Mouse (Mus musculus) effector memory CD4-positive, alpha-beta T cell, adult 5 months (primary cell): ENCODE data around the gene 0610012G03Rik. TPM values are rescaled to one million over a fixed set of nuclear protein-coding genes. Genes with fewer than 3 reads are reported as not detected.

ENCODE experiments used
- polyA plus RNA-seq: library from polyadenylated mRNA; unstranded; fragments of 100-300 nt; shearing (Covaris generic); gene quantifications from one replicate; pipeline ENCODE4 v1.2.1, GENCODE M21; 2017

The 0610012G03Rik gene
- polyA plus RNA-seq, result 14.4 TPM

DNA sequence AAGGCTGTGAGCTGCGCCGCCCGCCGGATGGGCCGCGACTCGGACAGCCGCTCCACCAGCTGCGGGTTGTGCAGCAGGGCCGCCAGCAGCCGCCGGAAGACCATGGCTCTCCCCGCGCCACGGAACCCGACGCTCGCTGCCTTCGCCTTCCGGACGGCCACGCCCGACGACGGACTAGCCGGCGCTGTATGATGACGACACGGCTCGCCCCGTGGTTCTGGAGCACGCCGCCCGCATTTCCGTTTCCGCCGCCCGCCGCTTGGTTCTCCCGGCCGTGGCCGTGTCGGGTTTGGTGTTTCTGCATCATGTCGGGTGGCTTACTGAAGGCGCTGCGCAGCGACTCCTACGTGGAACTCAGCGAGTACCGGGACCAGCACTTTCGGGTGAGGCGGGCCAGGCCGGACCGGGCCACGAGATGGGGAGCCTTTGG lies at the start of gene 0610012G03Rik, which contains the start of gene Ncbp2:
Gene 0610012G03Rik (minus strand): TSS at position 150 of the 430 bp plus-strand sequence.
Gene Ncbp2 (plus strand): TSS at position 169 of the 430 bp plus-strand sequence.

DNA sequence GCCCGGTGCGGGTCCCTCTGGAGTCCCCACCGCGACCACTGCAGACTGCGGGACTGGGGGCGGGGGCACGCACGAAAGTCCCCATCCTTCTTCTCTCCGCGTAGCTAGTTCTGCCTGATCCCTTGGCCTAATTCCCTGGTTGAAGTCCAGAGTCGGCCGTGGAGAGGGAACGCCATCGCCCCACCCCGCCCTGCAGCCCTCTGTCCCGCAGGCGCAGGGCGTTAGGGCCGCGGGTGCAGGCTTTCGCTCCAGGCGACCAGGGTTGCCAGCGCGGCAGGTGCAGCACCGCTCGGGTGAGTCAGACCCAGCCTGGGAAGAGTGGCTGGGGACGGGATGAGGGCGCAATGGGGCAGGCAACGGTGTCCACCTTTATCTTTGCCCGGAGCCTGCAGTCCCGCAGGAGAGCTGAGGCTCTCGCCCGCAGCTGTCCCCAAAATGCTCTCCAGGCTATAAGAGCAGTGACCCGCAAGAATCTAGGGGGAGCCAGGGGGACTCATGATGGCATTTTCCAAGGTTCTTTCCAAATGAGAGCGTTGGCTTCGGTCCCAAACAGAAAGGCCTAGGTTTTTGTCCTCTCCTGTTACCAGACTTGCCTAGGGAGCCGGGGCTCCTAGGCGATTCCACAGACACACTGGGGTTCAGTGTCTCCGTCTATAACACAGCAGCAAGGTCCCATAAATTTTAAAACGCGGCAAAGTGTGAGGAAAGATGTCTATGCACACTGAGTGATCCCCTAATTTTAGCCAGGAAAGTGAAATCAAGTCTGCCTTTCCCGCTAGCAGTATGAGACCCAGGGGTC lies 14.3 kb downstream of the 0610012G03Rik start, which contains the start of gene Pigz:
Gene Pigz (plus strand): TSS at position 101 of the 799 bp plus-strand sequence.

Other genes starting within 250 kb of the 0610012G03Rik start
- gene Meltf, start 69.7 kb downstream of the 0610012G03Rik start, polyA plus RNA-seq, result not detected
- gene Pigz, start 14.6 kb downstream of the 0610012G03Rik start, polyA plus RNA-seq, result not detected
- gene Ncbp2, start within 50 bp of the 0610012G03Rik start, polyA plus RNA-seq, result 16.2 TPM
- 21.4 TPM for gene Senp5, start 54.8 kb upstream of the 0610012G03Rik start, polyA plus RNA-seq
- gene Pak2, start 130.8 kb upstream of the 0610012G03Rik start, polyA plus RNA-seq, result 127 TPM
- gene Pigx, start 151.2 kb upstream of the 0610012G03Rik start, polyA plus RNA-seq, result 69.8 TPM
- 7.2 TPM for gene Cep19, start 151.3 kb upstream of the 0610012G03Rik start, polyA plus RNA-seq
- gene Nrros, start 217.1 kb upstream of the 0610012G03Rik start, polyA plus RNA-seq, result 29.7 TPM
- gene Bex6, start 231.3 kb upstream of the 0610012G03Rik start, polyA plus RNA-seq, result not detected